Comparison of ENCODE assay signal across 12 mouse cellular contexts in the genomic region with DNA sequence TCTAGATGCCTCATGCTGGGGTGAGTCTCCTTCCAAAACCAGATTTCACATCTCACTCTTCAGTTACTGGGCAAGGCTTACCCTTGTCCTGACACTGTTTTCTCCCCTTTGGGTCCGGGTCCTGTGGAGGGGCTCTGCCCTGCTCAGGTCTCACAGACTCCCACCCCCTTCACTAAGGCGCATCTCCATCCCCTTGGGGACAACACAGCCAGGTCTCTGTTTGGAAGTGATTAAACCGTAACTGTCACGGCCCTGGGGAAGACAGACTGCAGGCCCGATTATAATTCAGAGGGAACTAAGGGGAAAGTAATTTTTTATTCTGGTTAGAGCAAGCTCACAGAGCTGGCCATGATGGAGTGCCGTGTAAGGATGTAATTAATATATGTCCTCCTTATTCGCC.
"Had no signal": no experiment of that assay in that cellular context is flagged by ENCODE, and none has a peak within 500 bp of the region (broad histone marks: within the 10 kb centered on the region; RNA-seq: fewer than 3 reads in every experiment).

No protein-coding gene starts in this region.

- H3K36me3 ChIP-seq: limb, embryonic 15.5 days had no signal

- ATAC-seq: intestine, embryonic 16.5 days; liver, embryonic 12.5 days; midbrain, embryonic 16.5 days had no signal

- H3K27ac ChIP-seq: limb, embryonic 15.5 days; liver, embryonic 12.5 days; macrophage had no signal

- H3K4me2 ChIP-seq: limb, embryonic 15.5 days; liver, embryonic 12.5 days; lung, embryonic 14.5 days had no signal

- H3K9ac ChIP-seq: limb, embryonic 15.5 days; liver, embryonic 12.5 days; lung, embryonic 14.5 days had no signal

- H3K27me3 ChIP-seq: limb, embryonic 15.5 days; liver, embryonic 12.5 days; megakaryocyte, embryonic 14.5 days had no signal

- H3K4me1 ChIP-seq: limb, embryonic 15.5 days; liver, embryonic 12.5 days had no signal

- H3K9me3 ChIP-seq: limb, embryonic 15.5 days; liver, embryonic 12.5 days; megakaryocyte, embryonic 14.5 days had no signal

- DNase-seq: layer of hippocampus, postnatal 36 days; lung, embryonic 14.5 days; lung, postnatal 14 days; spleen, adult 18-20 months; thymus, adult 18-20 months; thymus, postnatal 14 days had no signal

- H3K4me3 ChIP-seq: limb, embryonic 15.5 days; liver, embryonic 12.5 days; megakaryocyte, embryonic 14.5 days had no signal
